Mouse (Mus musculus) hindbrain, embryonic 12.5 days (tissue): ENCODE measurements around the gene Samd4. TPM values are rescaled to one million over a fixed set of nuclear protein-coding genes. Genes with fewer than 3 reads are reported as not detected.

ENCODE experiments used
- ATAC-seq: fragments of 200-750 bp; cut with Nextera tagmentation; 2 replicates; pipeline ENCODE4 v1.8.0; 2017; ENCODE audit warnings: moderate TSS enrichment; ENCODE audit not compliant: low FRiP score
- H3K27ac ChIP-seq: fragments of 300-500 bp; sonication (generic); 2 replicates; pipeline ENCODE4 v1.5.1; 2016; ENCODE audit warnings: mild to moderate bottlenecking
- H3K27me3 ChIP-seq: fragments of 300-500 bp; sonication (generic); 2 replicates; pipeline ENCODE4 v1.6.1; 2016; ENCODE audit warnings: mild to moderate bottlenecking
- H3K36me3 ChIP-seq: fragments of 300-500 bp; sonication (generic); 2 replicates; pipeline ENCODE4 v1.6.1; 2016; ENCODE audit warnings: mild to moderate bottlenecking
- H3K4me1 ChIP-seq: fragments of 300-500 bp; sonication (generic); 2 replicates; pipeline ENCODE4 v1.6.1; 2016
- H3K4me2 ChIP-seq: fragments of 300-500 bp; sonication (generic); replicated peaks from 2 replicates; pipeline ENCODE4 v1.6.1; 2016; ENCODE audit warnings: mild to moderate bottlenecking
- H3K4me3 ChIP-seq: fragments of 300-500 bp; sonication (generic); 2 replicates; pipeline ENCODE4 v1.5.1; 2016; ENCODE audit warnings: mild to moderate bottlenecking
- H3K9ac ChIP-seq: fragments of 300-500 bp; sonication (generic); 2 replicates; pipeline ENCODE4 v1.6.1; 2016; ENCODE audit warnings: mild to moderate bottlenecking, moderate library complexity
- H3K9me3 ChIP-seq: fragments of 300-500 bp; sonication (generic); replicated peaks from 2 replicates; pipeline ENCODE4 v1.6.1; 2016; ENCODE audit warnings: mild to moderate bottlenecking
- WGBS: fragments of 180-500 bp; shearing (Covaris S2); methylation state at CpG from one replicate; pipeline ENCODE4 v1.1.7; 2016; 5-methylcytosine and 5-hydroxymethylcytosine counted together
- polyA plus RNA-seq: library from polyadenylated mRNA; unstranded; fragments of >200 nt; fragmentation: Nextera tagmentation; extraction: Ambion mirVana; gene quantifications from 2 replicates; pipeline ENCODE4 v1.2.1, GENCODE M21; 2016

Gene Samd4
- polyA plus RNA-seq, 1 experiment from 2014 or later = 7.0 TPM

- 61% methylated on average over 6 of the region's 6 CpGs for WGBS
- no peaks in the 10 kb centered on the region for H3K9me3 ChIP-seq
- no peak overlapping the region for H3K27ac ChIP-seq
- ATAC-seq = no peak
- no peak overlapping the region for H3K9ac ChIP-seq
- H3K4me1 ChIP-seq = peaks cover 8% of the 10 kb centered on the region
- H3K4me2 ChIP-seq = no peak overlapping the region
- no peaks in the 10 kb centered on the region for H3K36me3 ChIP-seq
- no peak overlapping the region for H3K4me3 ChIP-seq
- H3K27me3 ChIP-seq = no peaks in the 10 kb centered on the region
Measured at GRCm38 (mm10) chr14:46982106-46982505, 99.5 kb downstream of the Samd4 start.

- Histone ChIP-seq H3K4me1 (peaks cover 9% of the 10 kb centered on the region), H3K9ac (no peak overlapping the region), H3K4me3 (no peak overlapping the region), H3K9me3 (no peaks in the 10 kb centered on the region), H3K27ac (no peak overlapping the region), H3K27me3 (no peaks in the 10 kb centered on the region), H3K4me2 (no peak overlapping the region), H3K36me3 (no peaks in the 10 kb centered on the region)
- ATAC-seq = no peak
- 53% methylated on average over 8 of the region's 8 CpGs for WGBS
Measured at GRCm38 (mm10) chr14:46984542-46985125, 102.0 kb downstream of the Samd4 start.

GRCm38 (mm10) chr14:46989694-46990093 lies 107.0 kb downstream of the Samd4 start:
- Histone ChIP-seq H3K4me2 (no peak overlapping the region), H3K4me1 (peaks cover 8% of the 10 kb centered on the region), H3K27ac (peak overlapping the region; percentile 35; the same call in 1 of the 2 replicates), H3K36me3 (no peaks in the 10 kb centered on the region), H3K27me3 (no peaks in the 10 kb centered on the region), H3K9ac (no peak overlapping the region), H3K4me3 (no peak overlapping the region), H3K9me3 (no peaks in the 10 kb centered on the region)
- peak; percentile 80 for ATAC-seq
- WGBS = 20% methylated on average over 4 of the region's 4 CpGs

- WGBS = 73% methylated on average over 3 of the region's 3 CpGs
- no peak overlapping the region for H3K4me3 ChIP-seq
- H3K36me3 ChIP-seq = no peaks in the 10 kb centered on the region
- H3K9ac ChIP-seq = no peak overlapping the region
- no peak for ATAC-seq
- peaks cover 4% of the 10 kb centered on the region for H3K4me1 ChIP-seq
- no peak overlapping the region for H3K4me2 ChIP-seq
- H3K27me3 ChIP-seq = no peaks in the 10 kb centered on the region
- no peak overlapping the region for H3K27ac ChIP-seq
- no peaks in the 10 kb centered on the region for H3K9me3 ChIP-seq
Measured at GRCm38 (mm10) chr14:46990450-46990849, 107.8 kb downstream of the Samd4 start.

GRCm38 (mm10) chr14:46994704-46995103 lies 112.0 kb downstream of the Samd4 start:
- Histone ChIP-seq H3K9ac (no peak overlapping the region), H3K36me3 (no peaks in the 10 kb centered on the region), H3K4me1 (peaks cover 3% of the 10 kb centered on the region), H3K27me3 (no peaks in the 10 kb centered on the region), H3K4me3 (no peak overlapping the region), H3K9me3 (no peaks in the 10 kb centered on the region), H3K27ac (no peak overlapping the region), H3K4me2 (no peak overlapping the region)
- ATAC-seq = no peak
- 95% methylated on average over 7 of the region's 7 CpGs for WGBS

GRCm38 (mm10) chr14:46999321-47000025 lies 116.8 kb downstream of the Samd4 start:
- H3K9ac ChIP-seq = no peak overlapping the region
- no peak for ATAC-seq

GRCm38 (mm10) chr14:47000096-47000736 lies 117.6 kb downstream of the Samd4 start:
- H3K4me2 ChIP-seq = no peak overlapping the region
- H3K4me1 ChIP-seq = peaks cover 18% of the 10 kb centered on the region
- H3K9me3 ChIP-seq = no peaks in the 10 kb centered on the region
- no peak overlapping the region for H3K27ac ChIP-seq
- no peaks in the 10 kb centered on the region for H3K27me3 ChIP-seq
- 84% methylated on average over 5 of the region's 11 CpGs for WGBS
- ATAC-seq = no peak
- H3K4me3 ChIP-seq = no peak overlapping the region
- H3K36me3 ChIP-seq = no peaks in the 10 kb centered on the region
- H3K9ac ChIP-seq = no peak overlapping the region

More at GRCm38 (mm10) chr14:46999321-47000025, 116.8 kb downstream of the Samd4 start:
- 67% methylated on average over 9 of the region's 9 CpGs for WGBS
- no peak overlapping the region for H3K4me2 ChIP-seq
- no peaks in the 10 kb centered on the region for H3K27me3 ChIP-seq
- H3K9me3 ChIP-seq = no peaks in the 10 kb centered on the region
- no peaks in the 10 kb centered on the region for H3K36me3 ChIP-seq
- peaks cover 18% of the 10 kb centered on the region for H3K4me1 ChIP-seq
- no peak overlapping the region for H3K27ac ChIP-seq
- no peak overlapping the region for H3K4me3 ChIP-seq

GRCm38 (mm10) chr14:47000786-47001761 lies 118.4 kb downstream of the Samd4 start:
- Histone ChIP-seq H3K4me2 (no peak overlapping the region), H3K9me3 (no peaks in the 10 kb centered on the region), H3K4me3 (no peak overlapping the region), H3K27me3 (no peaks in the 10 kb centered on the region), H3K36me3 (no peaks in the 10 kb centered on the region), H3K27ac (no peak overlapping the region), H3K9ac (no peak overlapping the region), H3K4me1 (peaks cover 18% of the 10 kb centered on the region)
- peak; percentile 40 for ATAC-seq
- WGBS = 66% methylated on average over 24 of the region's 24 CpGs

GRCm38 (mm10) chr14:47004161-47004560 lies 121.5 kb downstream of the Samd4 start:
- Histone ChIP-seq H3K4me1 (peaks cover 18% of the 10 kb centered on the region), H3K4me2 (no peak overlapping the region), H3K27ac (no peak overlapping the region), H3K9ac (no peak overlapping the region), H3K9me3 (no peaks in the 10 kb centered on the region), H3K27me3 (no peaks in the 10 kb centered on the region), H3K36me3 (no peaks in the 10 kb centered on the region), H3K4me3 (no peak overlapping the region)
- no peak for ATAC-seq
- WGBS = 32% methylated on average over 3 of the region's 3 CpGs

- whole genome bisulfite sequencing = 60% methylated on average over 18 of the region's 18 CpGs
- Histone ChIP-seq H3K27me3 (no peaks in the 10 kb centered on the region), H3K9me3 (no peaks in the 10 kb centered on the region), H3K36me3 (no peaks in the 10 kb centered on the region), H3K4me3 (no peak overlapping the region), H3K4me2 (no peak overlapping the region), H3K27ac (0 out of 2 replicates have a peak overlapping the region, but pooled peaks have one; percentile 30), H3K9ac (no peak overlapping the region), H3K4me1 (peaks cover 13% of the 10 kb centered on the region)
- ATAC-seq = no peak; the same call in 1 of the 2 replicates
Measured at GRCm38 (mm10) chr14:47011171-47012139, 128.8 kb downstream of the Samd4 start.

GRCm38 (mm10) chr14:47015618-47016017 lies 133.0 kb downstream of the Samd4 start:
- Histone ChIP-seq H3K9me3 (no peaks in the 10 kb centered on the region), H3K4me3 (no peak overlapping the region), H3K4me2 (no peak overlapping the region), H3K27ac (no peak overlapping the region), H3K36me3 (no peaks in the 10 kb centered on the region), H3K4me1 (peaks cover 14% of the 10 kb centered on the region), H3K27me3 (no peaks in the 10 kb centered on the region), H3K9ac (no peak overlapping the region)
- ATAC-seq = no peak
- 93% methylated on average over 3 of the region's 3 CpGs for WGBS
